Mouse (Mus musculus) forebrain, postnatal 0 days (tissue): Measurements from ENCODE around the gene Phlda2. TPM values are rescaled to one million over a fixed set of nuclear protein-coding genes. Genes with fewer than 3 reads are reported as not detected.

Source experiments
- ATAC-seq: fragments of 200-750 bp; cut with Nextera tagmentation; 2 replicates; pipeline ENCODE4 v1.8.0; 2017; ENCODE audit warnings: mild to moderate bottlenecking, moderate library complexity
- DNase-seq: peaks from one replicate; pipeline ENCODE4 v3.0.0-alpha.2; 2015
- H3K27ac ChIP-seq: fragments of 300-500 bp; sonication (generic); 2 replicates; pipeline ENCODE4 v1.5.1; 2014; ENCODE audit warnings: low read depth, mild to moderate bottlenecking, antibody characterized with exemption, low read length, moderate library complexity, mixed read lengths
- H3K27me3 ChIP-seq: fragments of 300-500 bp; sonication (generic); 2 replicates; pipeline ENCODE4 v1.6.1; 2014; ENCODE audit warnings: mild to moderate bottlenecking, low read length, mixed read lengths; ENCODE audit not compliant: insufficient read depth
- H3K36me3 ChIP-seq: fragments of 300-500 bp; sonication (generic); 2 replicates; pipeline ENCODE4 v1.6.1; 2014; ENCODE audit warnings: mild to moderate bottlenecking, moderate library complexity; ENCODE audit not compliant: insufficient read depth
- H3K4me1 ChIP-seq: fragments of 300-500 bp; sonication (generic); 2 replicates; pipeline ENCODE4 v1.6.1; 2014; ENCODE audit warnings: antibody characterized with exemption; ENCODE audit not compliant: insufficient read depth
- H3K4me2 ChIP-seq: fragments of 300-500 bp; sonication (generic); 2 replicates; pipeline ENCODE4 v1.6.1; 2014; ENCODE audit warnings: low read depth, mild to moderate bottlenecking, moderate library complexity
- H3K4me3 ChIP-seq: fragments of 300-500 bp; sonication (generic); 2 replicates; pipeline ENCODE4 v1.5.1; 2014; ENCODE audit warnings: low read depth, low read length, mixed read lengths
- H3K9ac ChIP-seq: fragments of 300-500 bp; sonication (generic); 2 replicates; pipeline ENCODE4 v1.6.1; 2014; ENCODE audit warnings: mild to moderate bottlenecking
- H3K9me3 ChIP-seq: fragments of 300-500 bp; sonication (generic); 2 replicates; pipeline ENCODE4 v1.6.1; 2016; ENCODE audit warnings: low read length
- CTCF ChIP-seq: sonication (generic); IDR thresholded peaks from 2 replicates; pipeline ENCODE4 v1.5.1; 2016; ENCODE audit warnings: antibody characterized with exemption, control low read depth, low read depth
- WGBS: fragments of 180-500 bp; shearing (Covaris S2); extraction: QIAGEN DNeasy Blood & Tissue Kit; methylation state at CpG from one replicate; pipeline ENCODE4 v1.1.7; 2014; 5-methylcytosine and 5-hydroxymethylcytosine counted together
- polyA plus RNA-seq: library from polyadenylated mRNA; unstranded; fragments of >200 nt; fragmentation: Nextera tagmentation; extraction: Ambion mirVana; gene quantifications from 2 replicates; pipeline ENCODE4 v1.2.1, GENCODE M21; 2015
- total RNA-seq: library from RNA; depleted of rRNA; stranded (reverse); fragments of >200 nt; gene quantifications from 2 replicates; pipeline ENCODE4 v1.2.3, GENCODE M21; 2014; rRNA removed

Gene Phlda2
- total and polyA plus RNA-seq, 2 experiments from 2014 or later: not detected

GRCm38 (mm10) chr7:143458963-143459331, 44.0 kb downstream of the Phlda2 start:
- Histone ChIP-seq H3K9ac (peak overlapping the region; percentile 43), H3K27ac (no peak overlapping the region), H3K4me2 (peak overlapping the region; percentile 47), H3K4me3 (peak overlapping the region; percentile 36), H3K9me3 (no peaks in the 10 kb centered on the region), H3K36me3 (no peaks in the 10 kb centered on the region), H3K27me3 (peaks cover 5% of the 10 kb centered on the region), H3K4me1 (no peaks in the 10 kb centered on the region)
- ATAC-seq: no peak
- no peak for DNase-seq
- no peak for TF ChIP-seq CTCF
- 36% methylated on average over 38 of the region's 38 CpGs for WGBS

Other genes starting within 250 kb of the Phlda2 start
- gene Cdkn1c, start 42.1 kb downstream of the Phlda2 start, total RNA-seq: 99.0 and 123 TPM in 2 replicates
- 119 and 124 TPM in 2 replicates for gene Cdkn1c, start 42.1 kb downstream of the Phlda2 start, polyA plus RNA-seq
- gene Slc22a18, start 29.4 kb downstream of the Phlda2 start, total RNA-seq: 0.92 and 1.7 TPM in 2 replicates
- 0.71 and 1.0 TPM in 2 replicates for gene Slc22a18, start 29.4 kb downstream of the Phlda2 start, polyA plus RNA-seq
- gene Nap1l4, start 46.0 kb upstream of the Phlda2 start, total RNA-seq: 202 and 216 TPM in 2 replicates
- 236 and 258 TPM in 2 replicates for gene Nap1l4, start 46.0 kb upstream of the Phlda2 start, polyA plus RNA-seq
- 51.5 and 68.1 TPM in 2 replicates for gene Cars, start 96.9 kb upstream of the Phlda2 start, total RNA-seq
- 58.2 and 74.9 TPM in 2 replicates for gene Cars, start 96.9 kb upstream of the Phlda2 start, polyA plus RNA-seq
- gene Tnfrsf26, start 125.6 kb upstream of the Phlda2 start, total RNA-seq: 0.10 and 0.46 TPM in 2 replicates
- gene Tnfrsf26, start 125.6 kb upstream of the Phlda2 start, polyA plus RNA-seq: 0.11 and 0.16 TPM in 2 replicates
- 1.3 and 1.8 TPM in 2 replicates for gene Tnfrsf22, start 146.5 kb upstream of the Phlda2 start, total RNA-seq
- 3.6 and 4.9 TPM in 2 replicates for gene Tnfrsf22, start 146.5 kb upstream of the Phlda2 start, polyA plus RNA-seq
- 1.7 and 1.9 TPM in 2 replicates for gene Tnfrsf23, start 182.7 kb upstream of the Phlda2 start, total RNA-seq
- 0.43 and 0.54 TPM in 2 replicates for gene Tnfrsf23, start 182.7 kb upstream of the Phlda2 start, polyA plus RNA-seq